Mouse (Mus musculus): ENCODE data around the gene Vti1a.

DNA sequence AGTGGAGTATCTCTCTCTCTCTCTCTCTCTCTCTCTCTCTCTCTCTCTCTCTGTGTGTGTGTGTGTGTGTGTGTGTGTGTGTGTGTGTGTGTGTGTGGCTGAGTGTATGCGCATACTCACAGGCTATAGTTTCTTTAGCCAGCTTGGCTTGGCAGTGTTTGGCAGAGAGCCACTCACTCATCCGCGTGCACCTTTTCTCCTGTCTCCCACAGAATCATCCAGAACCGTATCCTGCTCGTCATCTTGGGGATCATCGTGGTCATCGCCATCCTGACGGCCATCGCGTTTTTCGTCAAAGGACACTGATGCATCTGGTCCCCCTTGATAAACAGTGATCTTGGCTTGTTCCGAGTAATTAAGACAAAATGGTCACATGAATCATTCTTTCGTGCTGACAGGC lies 307.5 kb downstream of the Vti1a start:
- TF ChIP-seq CTCF (conservative IDR thresholded peaks at IDR 0.05; ENCODE audit: low read length) (no peak), POU5F1 (IDR thresholded peaks at IDR 0.05; ENCODE audit: borderline replicate concordance, low read length) (no peak)
